Mouse (Mus musculus): ENCODE results near the gene BC048671. TPM values are rescaled to one million over a fixed set of nuclear protein-coding genes. Genes with fewer than 3 reads are reported as not detected.

The BC048671 gene
- total RNA-seq, 2 experiments from 2014 or later: not detected

GRCm38 (mm10) chr6:90324463-90324862 is 23.4 kb downstream of the BC048671 start:
- intact Hi-C loops (cut with DNase I): no loop called here
- no peak for DNase-seq (ENCODE audit: extremely low spot score in 1 of 2, low spot score in 2 of 2)
- no peak for TF ChIP-seq CTCF (IDR thresholded peaks at IDR 0.05)
- no peak overlapping the region for H3K4me3 ChIP-seq
- no peak overlapping the region for H3K27ac ChIP-seq

- intact Hi-C loops (cut with DNase I): no loop called here
- no peak within 1 kb of the TSS for H3K27ac ChIP-seq
Measured at GRCm38 (mm10) chr6:90324991-90325390, 24.0 kb downstream of the BC048671 start, which contains the start of gene Chst13. Gene Chst13, minus strand, starts transcription at chr6:90325185.

GRCm38 (mm10) chr6:90327670-90328069 is 26.7 kb downstream of the BC048671 start:
- DNase-seq (ENCODE audit: extremely low spot score in 1 of 2, low spot score in 2 of 2): peak; percentile 28 to 34
- H3K4me3 ChIP-seq: no peak overlapping the region
- TF ChIP-seq CTCF (IDR thresholded peaks at IDR 0.05): peak; percentile 54
- no peak overlapping the region for H3K27ac ChIP-seq
- intact Hi-C loops (cut with DNase I): loop anchor here (1.0 kb wide), 1 partner anchor 647 kb away; no protein-coding TSS in a partner anchor

More at GRCm38 (mm10) chr6:90324991-90325390, 24.0 kb downstream of the BC048671 start, which contains the start of gene Chst13:
- no peak for DNase-seq (ENCODE audit: extremely low spot score in 1 of 2, low spot score in 2 of 2)
- H3K4me3 ChIP-seq: no peak within 1 kb of the TSS
- no peak for TF ChIP-seq CTCF (IDR thresholded peaks at IDR 0.05)

- DNase-seq (ENCODE audit: extremely low spot score in 1 of 2, low spot score in 2 of 2): peak; percentile 23 to 28
- intact Hi-C loops (cut with DNase I): no loop called here
- Histone ChIP-seq H3K27ac (no peak overlapping the region), H3K4me3 (no peak overlapping the region)
- TF ChIP-seq CTCF (IDR thresholded peaks at IDR 0.05): no peak
Measured at GRCm38 (mm10) chr6:90329953-90330352, 28.9 kb downstream of the BC048671 start.

- intact Hi-C loops (cut with DNase I): no loop called here
- Histone ChIP-seq H3K27ac (no peak within 1 kb of the TSS), H3K4me3 (no peak within 1 kb of the TSS)
- TF ChIP-seq CTCF (IDR thresholded peaks at IDR 0.05): no peak
- no peak for DNase-seq (ENCODE audit: extremely low spot score in 1 of 2, low spot score in 2 of 2)
Measured at GRCm38 (mm10) chr6:90332561-90333425, 31.8 kb downstream of the BC048671 start, which contains the start of gene Uroc1. Gene Uroc1, plus strand, starts transcription at chr6:90333284.

- H3K27ac ChIP-seq: no peak overlapping the region
- no peak for TF ChIP-seq CTCF (IDR thresholded peaks at IDR 0.05)
- intact Hi-C loops (cut with DNase I): no loop called here
- DNase-seq (ENCODE audit: extremely low spot score in 1 of 2, low spot score in 2 of 2): no peak
- no peak overlapping the region for H3K4me3 ChIP-seq
Measured at GRCm38 (mm10) chr6:90334244-90334643, 33.2 kb downstream of the BC048671 start.

GRCm38 (mm10) chr6:90342343-90342742 is 41.3 kb downstream of the BC048671 start:
- DNase-seq (ENCODE audit: extremely low spot score in 1 of 2, low spot score in 2 of 2): no peak
- no peak overlapping the region for H3K4me3 ChIP-seq
- no peak overlapping the region for H3K27ac ChIP-seq
- TF ChIP-seq CTCF (IDR thresholded peaks at IDR 0.05): no peak
- intact Hi-C loops (cut with DNase I): no loop called here

GRCm38 (mm10) chr6:90347183-90347582 is 46.2 kb downstream of the BC048671 start:
- no peak for DNase-seq (ENCODE audit: extremely low spot score in 1 of 2, low spot score in 2 of 2)
- intact Hi-C loops (cut with DNase I): no loop called here

GRCm38 (mm10) chr6:90348500-90348899 is 47.5 kb downstream of the BC048671 start:
- intact Hi-C loops (cut with DNase I): no loop called here
- Histone ChIP-seq H3K27ac (no peak overlapping the region), H3K4me3 (no peak overlapping the region)
- no peak for DNase-seq (ENCODE audit: extremely low spot score in 1 of 2, low spot score in 2 of 2)
- TF ChIP-seq CTCF (IDR thresholded peaks at IDR 0.05): no peak

More at GRCm38 (mm10) chr6:90347183-90347582, 46.2 kb downstream of the BC048671 start:
- no peak for TF ChIP-seq CTCF (IDR thresholded peaks at IDR 0.05)
- Histone ChIP-seq H3K4me3 (no peak overlapping the region), H3K27ac (no peak overlapping the region)

- DNase-seq (ENCODE audit: extremely low spot score in 1 of 2, low spot score in 2 of 2): no peak
- Histone ChIP-seq H3K4me3 (no peak overlapping the region), H3K27ac (no peak overlapping the region)
- intact Hi-C loops (cut with DNase I): no loop called here
- TF ChIP-seq CTCF (IDR thresholded peaks at IDR 0.05): no peak
Measured at GRCm38 (mm10) chr6:90350011-90350410, 49.0 kb downstream of the BC048671 start.

Other genes with a start within 250 kb of the BC048671 start
- gene Vmn1r49, start 222.7 kb upstream of the BC048671 start, total RNA-seq (2021): not detected
- gene Vmn1r50, start 199.8 kb upstream of the BC048671 start, total RNA-seq (2021): not detected
- not detected for gene Vmn1r51, start 178.6 kb upstream of the BC048671 start, total RNA-seq (2021)
- gene Vmn1r52, start 126.4 kb upstream of the BC048671 start, total RNA-seq (2021): not detected
- gene V1ra8, start 98.4 kb upstream of the BC048671 start, total RNA-seq (2021): not detected
- not detected for gene Vmn1r53, start 76.8 kb upstream of the BC048671 start, total RNA-seq (2021)
- not detected for gene Vmn1r54, start 54.9 kb upstream of the BC048671 start, total RNA-seq (2021)
- not detected for gene Chst13, start 24.0 kb downstream of the BC048671 start, total RNA-seq (2021)
- gene Uroc1, start 32.1 kb downstream of the BC048671 start, total RNA-seq (2021): not detected
- gene Zxdc, start 68.3 kb downstream of the BC048671 start, total RNA-seq (2021): 10 to 100 TPM; 31.0 to 31.7 TPM
- gene Cfap100, start 127.6 kb downstream of the BC048671 start, total RNA-seq (2021): 1 to 10 TPM; 4.5 to 6.5 TPM
- 10 to 100 TPM; 29.0 to 34.4 TPM for gene Klf15, start 161.4 kb downstream of the BC048671 start, total RNA-seq (2021)
- 10 to 100 TPM; 62.6 to 66.0 TPM for gene Aldh1l1, start 185.2 kb downstream of the BC048671 start, total RNA-seq (2021)